Mouse (Mus musculus) embryonic stem cell, embryonic (primary cell): ENCODE measurements around the gene Spsb3.

ENCODE experiments used
- CTCF ChIA-PET, 4 experiments: fragments of 300-600 bp in 2 of 4; fragments of 350-600 bp in 2 of 4; sonication (Branson Sonifier 250); formaldehyde crosslinking; loops; one replicate each; lab custom pipeline; 2022; ENCODE audit warnings: inconsistent platforms in 2 of 4; lab: Charles Lee
- POLR2A ChIA-PET, 4 experiments: fragments of 300-600 bp in 2 of 4; fragments of 350-600 bp in 2 of 4; sonication (Branson Sonifier 250); formaldehyde crosslinking; loops; one replicate each; lab custom pipeline; 2022; ENCODE audit warnings: antibody characterized with exemption in 4 of 4, inconsistent platforms in 1 of 4; lab: Charles Lee

Gene Spsb3

DNA sequence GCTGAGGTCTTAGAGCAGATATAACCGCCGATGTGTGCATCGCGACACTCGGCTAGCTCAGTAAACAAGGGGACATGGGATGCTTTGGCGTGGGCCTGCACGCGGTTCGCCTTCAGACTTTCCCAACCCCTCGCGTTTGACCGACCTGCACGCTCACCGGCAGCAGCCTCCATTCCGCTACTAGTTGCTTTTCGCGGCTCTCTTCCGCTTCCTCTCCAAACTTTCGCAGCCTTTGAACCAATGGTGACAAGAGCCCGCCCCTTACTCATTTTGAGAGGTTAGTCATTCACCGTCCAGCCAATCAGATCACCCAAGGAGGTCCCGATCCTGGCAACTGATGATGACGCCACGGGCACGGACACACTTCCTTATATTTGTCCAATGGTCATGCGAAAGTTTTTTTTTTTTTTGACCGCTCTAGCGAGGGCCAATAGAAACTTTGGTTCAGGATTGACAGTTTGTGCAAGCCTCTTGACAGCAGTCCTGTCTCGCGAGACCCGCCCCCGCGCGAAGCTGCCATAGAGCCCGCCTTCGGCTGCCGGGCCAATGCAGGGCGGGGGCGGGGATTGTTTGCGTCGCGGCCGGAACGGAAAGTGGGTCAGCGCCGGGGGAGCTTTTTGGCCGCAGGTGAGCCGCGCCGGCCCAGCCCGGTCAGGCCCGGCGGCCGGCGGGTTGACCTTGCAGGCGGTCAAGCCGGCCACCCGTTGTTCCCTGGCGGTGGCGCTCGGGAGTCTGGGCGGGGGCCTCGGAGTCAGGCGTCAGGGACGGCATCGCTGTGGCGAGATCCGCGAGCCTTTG is at the start of gene Spsb3, which contains the start of gene Nubp2:
Gene Spsb3, plus strand, starts transcription at position 510 of the 798 bp plus-strand sequence.
Gene Nubp2, minus strand, starts transcription at position 216 of the 798 bp plus-strand sequence.
- ChIA-PET CTCF (interaction anchor here (0.5 to 1.6 kb wide), 16 partner anchors 9 to 1810 kb away, joined by 3 to 7 read pairs (median 3); partner anchors contain the start of genes Eme2 (in 2 of the 4), Mrps34 (in 2 of the 4), Fahd1 (in 1 of the 4) and Msrb1 (in 1 of the 4)), POLR2A (interaction anchor here (0.6 to 21.0 kb wide), 57 partner anchors 8 to 947 kb away, joined by 3 to 369 read pairs (median 4); partner anchors contain the start of genes Eme2 (in 3 of the 4), Fahd1 (in 3 of the 4), Mrps34 (in 3 of the 4) and Hs3st6 (in 2 of the 4))

- CTCF ChIA-PET, result interaction anchor here (0.6 to 2.1 kb wide), 10 partner anchors 10 to 490 kb away, joined by 3 to 11 read pairs (median 4); partner anchors contain the start of genes Fahd1 (in 2 of the 4), Nubp2 (in 1 of the 4) and Spsb3 (in 1 of the 4)
- POLR2A ChIA-PET, result interaction anchor here in 3 of 4 experiments (0.8 to 4.0 kb wide), 15 partner anchors 9 to 121 kb away, joined by 3 to 35 read pairs (median 5); partner anchors contain the start of genes Fahd1 (in 3 of the 3), Jpt2 (in 1 of the 3), Nubp2 (in 1 of the 3) and Spsb3 (in 1 of the 3)
Measured at GRCm38 (mm10) chr17:24839842-24840241, 46.6 kb upstream of the Spsb3 start, which contains the start of gene Hagh. Gene Hagh (plus strand): TSS chr17:24840143.

GRCm38 (mm10) chr17:24840341-24840740 is 46.1 kb upstream of the Spsb3 start:
- ChIA-PET CTCF (interaction anchor here (0.6 to 2.1 kb wide), 19 partner anchors 9 to 379 kb away, joined by 3 to 11 read pairs (median 4); partner anchors contain the start of genes Fahd1 (in 2 of the 4), Eme2 (in 1 of the 4), Mrps34 (in 1 of the 4) and Nubp2 (in 1 of the 4)), POLR2A (interaction anchor here in 3 of 4 experiments (0.8 to 4.0 kb wide), 15 partner anchors 10 to 121 kb away, joined by 3 to 35 read pairs (median 5); partner anchors contain the start of genes Fahd1 (in 3 of the 3), Jpt2 (in 1 of the 3), Nubp2 (in 1 of the 3) and Spsb3 (in 1 of the 3))

- ChIA-PET CTCF (interaction anchor here (0.9 to 2.1 kb wide), 15 partner anchors 8 to 379 kb away, joined by 3 to 11 read pairs (median 4); partner anchors contain the start of genes Fahd1 (in 2 of the 4), Eme2 (in 1 of the 4), Mrps34 (in 1 of the 4) and Spsb3 (in 1 of the 4)), POLR2A (interaction anchor here in 2 of 4 experiments (0.7 to 4.0 kb wide), 9 partner anchors 9 to 96 kb away, joined by 3 to 35 read pairs (median 4); partner anchors contain the start of genes Fahd1 (in 2 of the 2), Eme2 (in 1 of the 2), Mrps34 (in 1 of the 2) and Nubp2 (in 1 of the 2))
Measured at GRCm38 (mm10) chr17:24841133-24841532, 45.3 kb upstream of the Spsb3 start.

- CTCF ChIA-PET, result interaction anchor here in 2 of 4 experiments (1.0 to 1.5 kb wide), 4 partner anchors 35 to 97 kb away, joined by 3 to 7 read pairs (median 6); no protein-coding TSS in a partner anchor
- POLR2A ChIA-PET, result interaction anchor here in 3 of 4 experiments (1.2 to 1.9 kb wide), 4 partner anchors 35 to 442 kb away, joined by 3 to 6 read pairs (median 4); partner anchors contain the start of genes Eme2 (in 1 of the 3) and Mrps34 (in 1 of the 3)
Measured at GRCm38 (mm10) chr17:24842631-24843030, 43.8 kb upstream of the Spsb3 start.

- POLR2A ChIA-PET, result interaction anchor here in 2 of 4 experiments (0.8 to 8.5 kb wide), 7 partner anchors 33 to 123 kb away, joined by 3 to 55 read pairs (median 3); no protein-coding TSS in a partner anchor
- CTCF ChIA-PET, result interaction anchor here in 2 of 4 experiments (0.9 to 1.9 kb wide), 4 partner anchors 26 to 93 kb away, joined by 3 to 4 read pairs (median 4); no protein-coding TSS in a partner anchor
Measured at GRCm38 (mm10) chr17:24844525-24844924, 41.9 kb upstream of the Spsb3 start.

DNA sequence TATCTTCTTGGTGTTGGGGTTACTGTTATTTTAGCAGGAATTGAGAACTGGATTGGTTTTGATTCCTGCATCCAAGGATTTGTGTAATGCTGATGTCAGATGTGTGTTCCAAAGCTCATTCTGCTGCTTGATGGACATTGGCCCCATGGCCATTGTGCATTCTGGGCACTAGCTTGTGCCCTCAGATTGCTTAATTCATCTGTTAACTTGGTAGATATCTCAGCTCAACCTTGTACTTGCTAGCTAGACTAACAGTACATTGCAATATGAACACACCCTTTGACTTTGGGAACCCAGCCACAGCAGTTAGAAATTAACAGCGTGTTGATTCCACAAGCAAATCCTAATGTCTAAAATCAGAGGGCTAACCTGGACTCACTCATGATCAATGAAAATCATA is 39.1 kb upstream of the Spsb3 start:
- POLR2A ChIA-PET, result interaction anchor here in 2 of 4 experiments (0.9 to 8.5 kb wide), 7 partner anchors 16 to 38 kb away, joined by 3 to 71 read pairs (median 31); partner anchors contain the start of genes Nubp2 (in 1 of the 2) and Spsb3 (in 1 of the 2)
- CTCF ChIA-PET, result interaction anchor here in 2 of 4 experiments (0.5 to 1.3 kb wide), 2 partner anchors 102 kb away, joined by 3 read pairs; no protein-coding TSS in a partner anchor

GRCm38 (mm10) chr17:24848600-24849031 is 37.8 kb upstream of the Spsb3 start:
- ChIA-PET POLR2A (interaction anchor here in 3 of 4 experiments (0.6 to 8.5 kb wide), 36 partner anchors 8 to 292 kb away, joined by 3 to 92 read pairs (median 8); partner anchors contain the start of genes Eme2 (in 2 of the 3), Igfals (in 2 of the 3), Meiob (in 2 of the 3) and Mrps34 (in 2 of the 3)), CTCF (interaction anchor here in 2 of 4 experiments (1.0 to 1.8 kb wide), 2 partner anchors 8 kb away, joined by 3 to 6 read pairs; partner anchors contain the start of gene Hagh (in 1 of the 2))

DNA sequence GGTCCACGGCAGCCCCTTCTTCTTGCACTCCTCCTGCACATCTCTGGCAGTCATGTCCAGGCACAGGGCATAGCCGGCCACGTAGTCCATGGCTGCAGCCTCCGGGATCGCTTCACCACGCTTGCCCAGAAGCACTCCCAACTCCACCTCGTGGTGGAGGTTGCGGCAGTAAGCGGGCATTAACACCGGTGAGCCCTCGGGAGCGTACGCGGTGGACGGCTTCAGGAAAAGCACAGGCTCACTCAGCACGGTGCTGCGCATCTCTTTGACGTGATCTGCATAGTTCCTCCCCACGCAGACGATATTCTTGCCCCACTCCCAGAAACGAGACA is 36.7 kb upstream of the Spsb3 start:
- POLR2A ChIA-PET, result interaction anchor here in 3 of 4 experiments (0.6 to 8.5 kb wide), 97 partner anchors 8 to 947 kb away, joined by 3 to 92 read pairs (median 5); partner anchors contain the start of genes Eme2 (in 3 of the 3), Hagh (in 3 of the 3), Igfals (in 3 of the 3) and Jpt2 (in 3 of the 3)

DNA sequence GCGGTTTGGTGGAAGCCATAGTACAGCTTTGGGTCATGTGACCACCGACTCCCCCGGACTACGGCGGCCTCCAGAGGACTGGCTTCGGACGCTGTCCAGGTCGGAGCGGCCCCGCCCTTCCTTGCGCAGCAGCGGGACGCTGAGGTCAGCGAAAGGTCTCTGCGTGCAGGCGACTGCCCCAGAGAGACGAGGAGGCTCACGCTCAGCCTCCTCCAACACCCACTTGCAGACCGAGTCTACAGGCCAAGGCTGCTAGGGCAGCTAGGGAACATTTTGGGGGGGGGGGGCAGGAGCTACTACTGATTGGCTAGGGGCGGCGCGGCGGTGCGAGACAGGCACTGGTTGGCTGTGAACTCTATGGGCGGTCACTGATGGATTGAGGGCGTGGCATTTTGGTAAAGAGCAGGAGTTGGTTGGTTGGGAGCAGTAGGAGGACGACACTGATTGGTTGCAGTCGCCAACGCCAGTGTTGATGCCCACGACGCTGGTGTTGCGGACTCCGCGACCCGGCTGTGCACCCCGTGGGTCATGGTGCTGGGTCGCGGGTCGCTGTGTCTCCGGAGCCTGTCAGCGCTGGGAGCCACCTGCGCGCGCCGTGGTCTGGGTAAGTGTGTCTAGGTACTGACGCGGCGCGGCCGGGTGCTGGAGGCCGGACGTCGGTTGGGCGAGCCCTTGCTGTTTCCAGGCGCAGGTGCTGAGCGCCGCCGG is 36.2 kb upstream of the Spsb3 start, which contains the start of gene Fahd1:
Gene Fahd1, minus strand, starts transcription at position 300 of the 708 bp plus-strand sequence.
- POLR2A ChIA-PET, result interaction anchor here (0.6 to 8.5 kb wide), 99 partner anchors 10 to 947 kb away, joined by 3 to 92 read pairs (median 5); partner anchors contain the start of genes Eme2 (in 3 of the 4), Hagh (in 3 of the 4), Igfals (in 3 of the 4) and Jpt2 (in 3 of the 4)
- CTCF ChIA-PET, result interaction anchor here in 3 of 4 experiments (0.6 to 1.8 kb wide), 17 partner anchors 10 to 718 kb away, joined by 3 to 9 read pairs (median 4); partner anchors contain the start of genes Hagh (in 2 of the 3), Mapk8ip3 (in 1 of the 3), Nubp2 (in 1 of the 3) and Spsb3 (in 1 of the 3)

More for the DNA sequence above, 36.7 kb upstream of the Spsb3 start:
- CTCF ChIA-PET, result interaction anchor here in 2 of 4 experiments (0.6 to 1.8 kb wide), 15 partner anchors 9 to 718 kb away, joined by 3 to 9 read pairs (median 4); partner anchors contain the start of genes Hagh (in 2 of the 2), Mapk8ip3 (in 1 of the 2), Nubp2 (in 1 of the 2) and Spsb3 (in 1 of the 2)

- POLR2A ChIA-PET, result interaction anchor here (0.6 to 8.5 kb wide), 73 partner anchors 9 to 946 kb away, joined by 3 to 92 read pairs (median 6); partner anchors contain the start of genes Eme2 (in 3 of the 4), Hagh (in 3 of the 4), Jpt2 (in 3 of the 4) and Mrps34 (in 3 of the 4)
- CTCF ChIA-PET, result interaction anchor here in 3 of 4 experiments (0.6 to 1.7 kb wide), 15 partner anchors 27 to 717 kb away, joined by 3 to 9 read pairs (median 3); partner anchors contain the start of genes Mapk8ip3 (in 1 of the 3), Spsb3 (in 1 of the 3) and Ube2i (in 1 of the 3)
Measured at GRCm38 (mm10) chr17:24850773-24851127, 35.7 kb upstream of the Spsb3 start.

- CTCF ChIA-PET, result interaction anchor here in 2 of 4 experiments (0.6 to 1.7 kb wide), 7 partner anchors 26 to 129 kb away, joined by 3 to 6 read pairs (median 3); partner anchors contain the start of gene Spsb3 (in 1 of the 2)
- POLR2A ChIA-PET, result interaction anchor here in 3 of 4 experiments (0.6 to 8.5 kb wide), 30 partner anchors 11 to 324 kb away, joined by 3 to 92 read pairs (median 10); partner anchors contain the start of genes Eme2 (in 2 of the 3), Hagh (in 2 of the 3), Hs3st6 (in 2 of the 3) and Igfals (in 2 of the 3)
Measured at GRCm38 (mm10) chr17:24851381-24852125, 34.9 kb upstream of the Spsb3 start.

DNA sequence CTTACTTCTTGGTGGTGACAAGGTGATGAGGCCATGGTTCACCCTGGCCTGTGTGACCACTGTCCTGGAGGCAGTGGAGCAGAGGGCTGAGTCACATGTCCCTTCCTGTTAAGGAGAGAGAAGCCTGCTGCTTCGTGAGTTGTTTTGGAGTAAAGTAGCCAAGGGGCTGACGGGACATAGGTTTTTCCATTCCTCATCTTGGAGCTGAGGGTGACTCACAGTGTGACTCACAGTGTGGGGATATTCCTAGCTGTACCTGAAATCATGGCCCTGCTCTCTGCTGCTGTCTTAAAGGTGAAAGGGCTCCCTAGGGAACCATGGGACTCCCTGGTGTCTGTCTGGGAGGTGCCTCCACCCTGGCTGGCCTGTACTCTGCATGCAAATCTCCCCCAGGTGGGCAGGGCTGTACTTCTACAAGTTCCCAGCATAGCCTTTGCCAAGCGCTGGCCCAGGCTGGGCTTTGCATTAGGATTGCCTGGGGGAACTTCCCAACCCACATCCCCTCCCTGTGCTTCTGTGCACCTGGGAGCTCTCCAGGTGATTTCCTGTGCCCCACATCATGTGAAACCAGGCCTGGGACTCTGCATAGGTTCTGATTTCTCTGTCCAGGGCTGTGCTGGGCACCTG is 30.5 kb upstream of the Spsb3 start:
- ChIA-PET CTCF (interaction anchor here in 2 of 4 experiments (0.5 to 0.6 kb wide), 2 partner anchors 169 to 414 kb away, joined by 3 to 4 read pairs; no protein-coding TSS in a partner anchor), POLR2A (interaction anchor here in 2 of 4 experiments (1.7 to 24.0 kb wide), 4 partner anchors 18 to 418 kb away, joined by 3 to 369 read pairs (median 246); partner anchors contain the start of genes Nubp2 (in 2 of the 2), Spsb3 (in 2 of the 2), Eme2 (in 1 of the 2) and Mrps34 (in 1 of the 2))

DNA sequence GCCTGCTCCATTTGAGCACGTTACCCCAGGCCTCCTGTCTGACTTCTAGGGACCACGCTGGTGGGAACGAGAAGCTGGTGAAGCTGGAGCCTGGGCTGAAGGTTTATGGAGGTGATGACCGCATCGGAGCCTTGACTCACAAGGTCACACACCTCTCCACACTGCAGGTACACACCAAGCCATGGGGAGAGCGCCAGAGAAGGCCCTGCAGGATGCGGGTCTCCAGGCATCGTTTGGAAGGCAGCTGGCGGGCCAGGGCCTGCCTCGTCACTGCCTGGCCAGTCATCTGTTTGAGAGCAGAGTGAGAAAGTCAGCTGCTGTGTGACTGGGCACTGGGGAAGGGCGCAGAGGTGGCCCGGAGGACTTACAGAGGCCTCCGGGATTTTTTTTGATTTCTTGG is 29.9 kb upstream of the Spsb3 start:
- ChIA-PET CTCF (interaction anchor here in 1 of 4 experiments (1.4 kb wide), 1 partner anchor 26 kb away, joined by 4 read pairs; no protein-coding TSS in a partner anchor), POLR2A (interaction anchor here in 3 of 4 experiments (0.8 to 24.0 kb wide), 7 partner anchors 18 to 418 kb away, joined by 3 to 369 read pairs (median 6); partner anchors contain the start of genes Eme2 (in 2 of the 3), Mrps34 (in 2 of the 3), Nme3 (in 2 of the 3) and Nubp2 (in 2 of the 3))
